Mouse (Mus musculus) heart, adult 11 months (tissue): ENCODE results near the gene H1foo.

Source experiments
- DNase-seq: peaks from one replicate; pipeline ENCODE4 v3.0.0; 2022

Gene H1foo

DNA sequence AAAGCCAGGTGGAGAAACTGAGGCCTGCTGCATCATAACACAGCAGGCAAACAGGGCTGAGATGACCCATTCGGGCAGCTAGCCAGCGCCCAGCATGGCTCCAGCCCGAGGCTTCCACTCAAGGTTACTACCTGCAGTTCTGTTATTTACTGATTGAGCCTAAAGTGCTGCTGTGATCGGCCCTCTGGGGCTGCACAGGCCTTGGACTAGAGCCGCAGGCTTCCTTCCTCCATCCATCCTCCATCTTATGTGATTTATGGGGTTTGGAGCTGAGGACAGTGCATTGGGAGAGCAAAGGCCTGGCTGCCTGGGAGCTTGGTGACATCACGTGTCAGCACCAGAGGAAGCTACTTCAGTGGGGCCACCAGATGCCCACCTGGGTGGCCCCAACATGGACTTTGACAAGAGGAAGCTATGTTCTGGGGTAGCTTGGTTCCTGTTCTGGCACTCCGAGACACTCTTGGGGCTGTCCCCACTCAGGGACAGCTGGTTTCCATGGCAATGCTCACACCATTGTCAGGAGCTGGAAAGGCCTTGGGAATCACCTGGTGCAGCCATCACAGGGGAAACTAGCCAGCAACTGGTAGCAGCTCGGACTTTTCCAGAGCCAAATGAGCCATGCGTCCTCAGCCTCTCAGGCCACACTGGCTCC is 42.5 kb downstream of the H1foo start:
- peak; percentile 96 for DNase-seq

DNA sequence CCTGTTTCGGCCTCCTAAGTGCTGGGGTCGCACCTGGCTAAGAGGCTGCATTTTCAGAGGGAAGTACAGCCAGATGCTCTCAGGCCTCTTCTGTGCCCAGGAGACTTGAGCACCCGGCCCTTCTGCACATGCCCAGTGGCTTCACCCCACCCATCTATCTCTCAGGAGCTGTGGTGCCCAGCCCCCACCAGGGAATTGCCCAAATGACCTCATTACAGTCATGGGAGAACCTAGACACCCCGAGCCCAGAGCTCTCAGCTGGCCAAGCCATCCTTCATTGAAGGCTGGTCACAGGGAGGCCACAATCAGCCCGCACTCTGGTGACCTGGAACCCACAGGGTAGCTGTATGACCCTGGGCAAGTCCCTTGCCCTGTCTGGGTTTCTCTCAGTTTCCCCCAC is 44.3 kb downstream of the H1foo start:
- peak; percentile 95 for DNase-seq

DNA sequence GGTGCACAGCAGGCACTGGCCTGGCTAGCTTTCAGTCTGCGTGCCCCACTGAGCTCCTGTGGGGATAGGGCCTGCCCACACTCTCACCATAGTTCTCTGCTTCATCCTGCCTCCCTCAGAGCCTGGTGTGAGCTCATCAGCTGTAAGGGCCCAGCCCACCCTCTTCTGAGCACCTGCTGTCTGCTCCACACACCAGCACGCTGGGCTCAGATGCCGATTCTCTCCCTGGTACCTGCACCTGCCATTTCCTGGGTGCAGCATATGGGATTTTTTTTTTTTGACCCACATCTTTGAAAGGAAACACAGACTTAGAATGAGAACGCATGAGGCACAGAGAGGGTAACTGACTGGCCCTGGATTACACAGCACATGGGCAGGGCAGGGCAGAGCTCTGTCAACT is 44.9 kb downstream of the H1foo start:
- DNase-seq = peak; percentile 94

DNA sequence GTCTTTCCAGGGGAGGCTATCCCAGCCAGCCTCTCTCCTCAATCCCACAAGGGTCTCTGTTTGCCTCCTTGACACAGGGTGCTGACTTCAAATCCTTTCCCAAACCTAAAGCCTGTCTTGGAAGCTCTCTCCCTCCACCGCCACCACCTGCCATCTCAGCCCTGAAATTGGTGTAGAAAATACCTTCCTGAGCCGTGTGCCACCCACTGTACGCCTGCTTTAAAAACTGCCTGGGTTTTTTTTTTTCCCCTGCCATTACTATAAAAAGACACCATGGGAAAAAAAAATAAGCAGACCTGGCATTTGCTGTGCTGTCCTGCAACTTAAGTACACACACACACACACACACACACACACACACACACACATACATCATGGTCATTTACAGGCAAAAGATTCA is 45.3 kb downstream of the H1foo start:
- no peak for DNase-seq

DNA sequence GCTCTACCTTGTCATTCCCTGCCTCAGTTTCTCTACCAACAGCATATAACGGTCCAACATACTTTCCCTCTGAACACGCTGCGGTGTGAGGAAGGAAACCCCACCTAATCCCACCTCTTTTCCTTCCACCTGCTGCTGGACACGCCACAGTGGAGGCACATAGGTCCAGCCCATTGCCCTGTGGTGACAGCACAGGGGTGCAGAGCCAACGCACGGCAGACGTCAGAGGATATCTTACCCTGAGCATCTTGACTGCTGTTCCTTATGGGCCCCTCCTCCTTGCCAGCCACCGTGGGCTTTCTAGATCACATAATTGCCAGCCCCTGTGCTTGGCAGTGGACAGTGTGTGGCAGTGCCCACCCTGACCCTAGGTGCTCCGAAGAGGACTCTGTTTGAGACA is 45.7 kb downstream of the H1foo start:
- DNase-seq = peak; percentile 95

DNA sequence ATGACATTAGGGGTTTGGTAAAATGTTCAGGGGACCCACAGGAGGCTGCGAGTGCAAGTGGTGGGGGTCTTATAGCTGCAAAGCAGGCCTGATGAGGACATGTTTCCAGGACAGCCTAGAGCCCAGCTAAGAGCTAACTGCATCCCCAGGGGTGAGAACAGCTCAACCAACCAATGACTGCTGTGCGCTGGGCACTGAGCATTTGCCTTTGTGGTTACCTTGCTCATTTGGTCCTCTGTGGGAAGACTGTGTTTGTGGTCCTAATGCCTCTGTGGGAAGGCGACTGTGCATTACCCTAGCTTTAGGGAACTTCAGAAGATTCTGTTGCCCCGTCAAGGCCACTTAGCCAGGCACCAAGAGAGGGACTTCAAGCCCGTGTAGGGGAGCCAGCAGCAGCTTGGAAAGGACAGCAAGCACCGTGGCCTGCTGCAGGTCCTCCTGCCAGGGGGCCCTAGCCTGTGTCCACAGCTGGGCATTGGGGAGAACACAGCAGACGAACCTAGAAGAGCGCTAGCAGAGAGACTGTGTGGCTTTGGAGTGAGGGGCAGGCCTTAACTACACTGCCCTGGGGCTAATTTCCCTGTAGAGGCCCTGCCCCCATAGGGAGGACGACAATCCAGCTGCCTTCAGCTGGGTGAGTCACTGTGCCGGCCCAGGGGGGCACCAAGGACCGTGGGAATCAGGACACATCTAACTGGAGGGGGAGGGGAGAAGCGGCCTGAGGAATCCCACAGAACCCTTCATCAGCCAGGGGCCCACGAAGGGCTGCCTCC is 46.6 kb downstream of the H1foo start:
- DNase-seq = no peak

DNA sequence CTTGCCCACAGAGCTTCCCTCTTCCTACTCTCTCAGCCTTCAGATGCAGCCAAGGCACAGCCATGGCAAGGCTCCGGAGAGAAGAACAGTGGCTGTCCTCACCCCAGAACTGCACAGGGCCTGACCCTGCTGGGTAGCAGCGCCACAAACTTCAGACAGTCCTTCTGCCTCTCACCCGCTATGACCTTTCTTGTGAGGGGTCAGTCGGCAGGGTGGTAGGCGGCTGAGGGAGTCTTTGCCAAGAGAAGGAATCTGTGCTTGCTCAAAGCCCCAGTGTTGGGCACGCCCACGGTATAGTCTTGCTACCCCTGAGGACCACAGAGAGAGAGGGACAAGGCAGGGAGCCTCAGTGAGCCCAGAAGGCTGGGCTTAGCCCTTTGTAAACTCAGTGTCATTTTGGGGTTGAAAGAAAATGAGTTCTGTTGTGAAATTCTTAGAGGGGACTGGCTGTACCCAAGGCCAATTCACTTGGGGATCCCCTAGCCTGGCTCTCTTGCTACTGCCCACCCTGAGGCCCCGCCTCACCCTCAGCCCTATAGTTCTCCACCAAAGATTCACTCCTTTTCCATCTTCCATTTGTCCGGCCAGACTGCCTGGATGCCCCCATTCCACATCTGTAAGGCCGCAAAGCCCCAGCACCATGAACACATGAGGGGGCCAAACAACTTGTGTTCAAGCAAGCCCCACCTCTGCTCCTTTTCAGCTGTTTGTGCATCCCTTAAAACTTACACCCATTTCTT is 47.3 kb downstream of the H1foo start:
- peak; percentile 98 for DNase-seq

DNA sequence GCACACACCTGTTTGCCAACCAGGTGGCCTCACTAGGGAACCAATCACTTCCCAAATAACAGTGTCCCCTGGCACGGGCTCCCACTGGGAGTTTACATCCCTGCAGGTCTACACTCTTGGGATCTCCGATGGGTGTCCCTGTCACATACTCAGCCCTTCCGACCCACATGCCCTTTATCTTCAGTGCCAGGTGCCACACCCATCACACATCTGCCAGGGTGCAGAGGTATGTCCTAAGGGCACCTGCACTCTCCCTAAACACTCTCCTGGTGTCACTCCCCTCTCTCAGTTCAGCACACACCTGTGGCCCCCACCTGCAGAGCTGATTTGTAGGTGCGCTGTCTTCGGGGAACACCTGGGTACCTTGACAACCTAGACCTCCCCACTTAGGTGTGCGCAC is 48.2 kb downstream of the H1foo start:
- DNase-seq = peak; percentile 97

GRCm38 (mm10) chr6:115993463-115994145 is 48.9 kb downstream of the H1foo start:
- DNase-seq = no peak

GRCm38 (mm10) chr6:115994146-115994876 is 49.6 kb downstream of the H1foo start:
- no peak for DNase-seq

- peak; percentile 100 for DNase-seq
These were observed 50.3 kb downstream of the H1foo start, which contains the start of gene Plxnd1 for GRCm38 (mm10) chr6:115994877-115995520. Gene Plxnd1 (minus strand): TSS chr6:115995005.

DNA sequence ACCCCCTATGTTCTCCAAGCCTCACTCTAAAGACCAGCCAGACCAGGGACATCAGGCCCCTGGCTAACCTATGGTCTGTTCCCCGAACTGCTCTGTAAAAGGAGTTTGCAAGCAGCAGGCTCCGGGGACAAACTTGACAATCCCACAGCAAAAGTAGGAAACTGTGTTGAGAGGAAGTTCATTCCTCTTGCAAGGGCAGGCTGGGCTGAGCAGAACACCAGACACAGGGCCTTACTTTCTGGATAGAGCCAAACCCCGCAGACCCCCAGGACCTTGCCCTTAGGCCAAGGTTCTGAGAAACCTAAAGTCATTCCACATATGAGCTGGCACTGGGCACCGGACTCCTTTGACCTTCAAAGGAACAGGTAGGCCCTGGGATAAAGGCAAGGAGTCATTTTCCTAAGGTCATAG is 50.8 kb downstream of the H1foo start:
- DNase-seq = peak; percentile 96

- peak; percentile 99 for DNase-seq
These were observed 51.6 kb downstream of the H1foo start for GRCm38 (mm10) chr6:115996171-115996851.

- DNase-seq = peak; percentile 94
These were observed 53.1 kb downstream of the H1foo start for GRCm38 (mm10) chr6:115997726-115998311.

DNA sequence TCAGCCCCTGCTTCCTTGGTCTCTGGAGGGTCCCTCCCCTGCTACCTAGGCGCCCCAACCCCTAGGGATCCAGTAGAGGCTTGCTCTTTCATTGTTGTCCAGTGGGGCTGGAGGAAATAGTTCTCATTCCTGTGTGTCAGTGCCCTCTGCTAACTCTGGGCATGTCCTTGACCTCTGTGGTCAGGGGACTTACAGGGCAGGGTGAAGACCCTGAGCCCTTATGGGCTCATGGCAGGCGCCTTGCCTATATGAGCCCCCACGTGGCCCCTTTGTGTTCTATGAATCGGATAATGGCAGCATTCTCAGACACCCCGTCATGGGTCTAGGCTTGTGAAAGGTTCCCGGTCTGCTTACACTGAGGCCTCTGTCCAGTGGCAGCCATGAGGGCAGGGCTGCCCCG is 54.0 kb downstream of the H1foo start:
- DNase-seq = peak; percentile 93

GRCm38 (mm10) chr6:115999227-115999626 is 54.5 kb downstream of the H1foo start:
- DNase-seq = peak; percentile 96
